Mouse (Mus musculus): ENCODE data around the gene Pomt2. TPM values are rescaled to one million over a fixed set of nuclear protein-coding genes. Genes with fewer than 3 reads are reported as not detected.

The Pomt2 gene
- polyA plus RNA-seq, 1 experiment: 1.4 TPM

- TF ChIP-seq FLI1 (IDR thresholded peaks at IDR 0.05; ENCODE audit: low read length) (no peak), GATA1 (IDR thresholded peaks at IDR 0.05; ENCODE audit: borderline replicate concordance, low read length) (no peak)
- no peak overlapping the region for H3K4me3 ChIP-seq (replicated peaks)
- H3K27me3 ChIP-seq (replicated peaks): no peaks in the 10 kb centered on the region
- no peaks in the 10 kb centered on the region for H3K9me3 ChIP-seq
- H3K4me1 ChIP-seq: peaks cover 30% of the 10 kb centered on the region
- H3K36me3 ChIP-seq (replicated peaks; ENCODE audit: low read length): peaks cover 75% of the 10 kb centered on the region
These were observed 16.6 kb downstream of the Pomt2 start for GRCm38 (mm10) chr12:87131181-87131580.

- Histone ChIP-seq H3K27me3 (replicated peaks) (no peaks in the 10 kb centered on the region), H3K4me1 (peaks cover 30% of the 10 kb centered on the region), H3K4me3 (replicated peaks) (no peak overlapping the region), H3K36me3 (replicated peaks; ENCODE audit: low read length) (peaks cover 72% of the 10 kb centered on the region), H3K9me3 (no peaks in the 10 kb centered on the region)
- TF ChIP-seq FLI1 (IDR thresholded peaks at IDR 0.05; ENCODE audit: low read length) (no peak), GATA1 (IDR thresholded peaks at IDR 0.05; ENCODE audit: borderline replicate concordance, low read length) (no peak)
These were observed 17.5 kb downstream of the Pomt2 start for GRCm38 (mm10) chr12:87130224-87130623.

GRCm38 (mm10) chr12:87127256-87127655, 20.5 kb downstream of the Pomt2 start:
- Histone ChIP-seq H3K4me3 (replicated peaks) (no peak overlapping the region), H3K9me3 (no peaks in the 10 kb centered on the region), H3K36me3 (replicated peaks; ENCODE audit: low read length) (peaks cover 75% of the 10 kb centered on the region), H3K4me1 (peaks cover 21% of the 10 kb centered on the region), H3K27me3 (replicated peaks) (no peaks in the 10 kb centered on the region)
- TF ChIP-seq FLI1 (IDR thresholded peaks at IDR 0.05; ENCODE audit: low read length) (no peak), GATA1 (IDR thresholded peaks at IDR 0.05; ENCODE audit: borderline replicate concordance, low read length) (no peak)

DNA sequence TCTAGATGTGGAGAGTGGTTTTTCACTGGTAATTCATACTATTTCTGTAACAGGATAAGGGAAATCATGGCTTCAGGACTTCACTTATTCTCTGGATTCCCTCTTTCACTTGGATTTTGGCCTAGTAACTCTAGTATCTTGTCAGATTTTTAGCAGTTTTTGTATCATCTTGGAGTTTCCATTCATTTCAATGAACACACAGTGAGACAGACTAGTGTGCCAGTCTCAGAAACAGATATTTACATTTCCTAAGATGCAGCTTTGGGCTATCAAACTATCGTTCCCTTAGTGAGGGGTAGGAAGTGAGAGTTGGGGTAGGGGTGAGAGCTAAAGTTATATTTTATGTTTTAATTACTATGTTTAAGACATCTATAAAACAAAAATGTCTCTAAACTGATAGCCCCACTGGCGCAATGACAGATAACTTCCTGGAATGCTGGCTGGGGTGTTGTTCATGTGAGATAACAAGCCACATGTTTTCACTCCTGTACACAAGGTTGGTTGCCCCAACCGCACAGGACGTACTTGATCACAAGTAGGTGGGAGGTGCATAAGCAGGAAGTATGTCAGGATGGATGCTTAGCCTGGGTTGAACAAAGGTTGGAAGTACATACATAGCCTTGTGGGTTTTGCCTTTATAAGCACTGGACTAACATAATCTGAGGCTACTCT, 25.7 kb downstream of the Pomt2 start:
- peaks cover 77% of the 10 kb centered on the region for H3K36me3 ChIP-seq (replicated peaks; ENCODE audit: low read length)
- peaks cover 8% of the 10 kb centered on the region for H3K4me1 ChIP-seq
- H3K4me3 ChIP-seq (replicated peaks): no peak overlapping the region
- H3K9me3 ChIP-seq: no peaks in the 10 kb centered on the region
- H3K27me3 ChIP-seq (replicated peaks): no peaks in the 10 kb centered on the region
- no peak for TF ChIP-seq GATA1 (IDR thresholded peaks at IDR 0.05; ENCODE audit: borderline replicate concordance, low read length)
- no peak for TF ChIP-seq FLI1 (IDR thresholded peaks at IDR 0.05; ENCODE audit: low read length)

DNA sequence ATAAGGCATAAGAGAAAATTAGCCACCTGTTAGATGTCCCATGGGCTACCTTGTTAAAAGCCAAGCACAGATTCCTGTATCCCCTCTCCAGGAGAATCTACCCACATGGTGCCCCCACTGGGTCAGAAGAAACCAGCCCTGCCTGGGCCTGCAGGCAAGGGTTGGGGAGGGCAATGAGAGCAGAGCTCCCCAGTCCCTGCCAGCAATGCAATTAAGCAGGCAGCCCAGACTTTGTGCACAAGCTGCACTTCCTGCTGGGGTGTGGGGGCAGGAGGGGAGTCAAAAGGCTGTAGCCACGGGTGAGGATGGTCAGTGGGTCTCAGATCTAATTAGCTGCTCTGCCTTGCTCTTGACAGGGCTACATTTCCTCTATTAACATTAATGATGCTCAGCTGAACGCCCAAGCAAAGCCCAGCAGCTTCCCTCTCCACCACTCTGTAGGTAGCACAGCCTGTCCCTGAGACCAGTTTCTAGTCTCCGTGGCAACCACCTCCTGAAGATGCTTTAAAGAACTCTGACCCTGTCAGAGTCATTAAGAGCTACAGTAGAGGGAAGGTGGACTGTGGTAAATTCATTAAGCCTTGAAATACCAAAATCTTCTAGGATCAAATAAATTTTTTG, 40.3 kb downstream of the Pomt2 start:
- peaks cover 40% of the 10 kb centered on the region for H3K36me3 ChIP-seq (replicated peaks; ENCODE audit: low read length)
- H3K4me3 ChIP-seq (replicated peaks): no peak overlapping the region
- TF ChIP-seq FLI1 (IDR thresholded peaks at IDR 0.05; ENCODE audit: low read length) (no peak), GATA1 (IDR thresholded peaks at IDR 0.05; ENCODE audit: borderline replicate concordance, low read length) (no peak)
- H3K27me3 ChIP-seq (replicated peaks): peaks cover 16% of the 10 kb centered on the region
- 0 out of 2 replicates have a peak, but pooled peaks cover under 1% of the 10 kb centered on the region for H3K4me1 ChIP-seq
- no peaks in the 10 kb centered on the region for H3K9me3 ChIP-seq

- Histone ChIP-seq H3K27me3 (replicated peaks) (peaks cover 43% of the 10 kb centered on the region), H3K4me3 (replicated peaks) (no peak overlapping the region), H3K36me3 (replicated peaks; ENCODE audit: low read length) (peaks cover 19% of the 10 kb centered on the region), H3K4me1 (peaks cover 10% of the 10 kb centered on the region), H3K9me3 (no peaks in the 10 kb centered on the region)
- TF ChIP-seq FLI1 (IDR thresholded peaks at IDR 0.05; ENCODE audit: low read length): no peak
- TF ChIP-seq GATA1 (IDR thresholded peaks at IDR 0.05; ENCODE audit: borderline replicate concordance, low read length): no peak
These were observed 43.0 kb downstream of the Pomt2 start for GRCm38 (mm10) chr12:87104796-87105195.

DNA sequence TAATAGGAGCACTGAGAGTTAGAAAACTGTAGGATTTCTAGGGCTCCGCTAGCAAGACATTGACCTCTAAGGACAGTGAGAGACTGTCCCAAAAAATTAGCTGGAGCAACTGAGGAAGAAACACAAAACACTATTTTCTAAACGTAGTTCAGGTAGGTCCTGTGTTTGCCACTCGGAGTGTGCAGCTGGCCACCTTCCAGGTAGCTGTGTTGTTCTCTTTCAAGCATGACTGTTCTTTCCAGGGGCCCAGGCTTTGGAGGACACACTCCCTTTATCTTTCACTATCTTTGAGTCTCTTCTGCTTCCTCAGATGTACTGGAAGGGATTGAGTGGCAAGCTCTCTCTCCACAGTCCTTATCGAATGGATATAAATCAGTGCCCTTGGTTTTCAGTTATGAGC, 44.3 kb downstream of the Pomt2 start:
- Histone ChIP-seq H3K4me3 (replicated peaks) (no peak overlapping the region), H3K9me3 (no peaks in the 10 kb centered on the region), H3K36me3 (replicated peaks; ENCODE audit: low read length) (peaks cover 6% of the 10 kb centered on the region), H3K4me1 (peaks cover 10% of the 10 kb centered on the region), H3K27me3 (replicated peaks) (peaks cover 56% of the 10 kb centered on the region)
- TF ChIP-seq GATA1 (IDR thresholded peaks at IDR 0.05; ENCODE audit: borderline replicate concordance, low read length) (no peak), FLI1 (IDR thresholded peaks at IDR 0.05; ENCODE audit: low read length) (no peak)

DNA sequence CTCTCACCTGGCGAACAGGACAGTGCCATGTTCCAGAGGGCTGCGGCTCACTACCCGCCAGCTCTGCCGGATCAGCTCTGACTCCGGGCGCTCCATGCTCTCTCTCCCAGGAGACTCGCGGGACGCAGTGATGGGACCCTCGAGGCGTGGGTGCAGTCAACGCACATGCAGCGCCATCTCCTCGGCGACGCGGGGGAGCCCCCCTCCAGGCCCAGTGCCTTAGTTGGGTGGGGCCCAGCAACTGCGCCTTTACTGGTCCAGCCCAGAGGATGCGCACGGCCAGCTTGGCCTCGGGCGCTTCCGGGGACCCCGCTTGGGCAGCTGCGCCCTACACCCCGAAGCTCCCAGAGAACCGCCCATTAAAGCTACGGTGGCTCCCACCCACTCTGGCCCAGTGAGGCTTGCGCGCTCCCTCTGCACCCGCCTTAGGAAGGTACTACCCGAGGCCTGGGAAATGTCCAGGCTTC, 45.6 kb downstream of the Pomt2 start, which contains the start of gene Ngb:
Ngb (minus strand) TSS at position 375 of the 467 bp plus-strand sequence.
- TF ChIP-seq FLI1 (IDR thresholded peaks at IDR 0.05; ENCODE audit: low read length) (no peak), GATA1 (IDR thresholded peaks at IDR 0.05; ENCODE audit: borderline replicate concordance, low read length) (no peak)
- no peaks in the 10 kb centered on the region for H3K36me3 ChIP-seq (replicated peaks; ENCODE audit: low read length)
- H3K27me3 ChIP-seq (replicated peaks): peaks cover 68% of the 10 kb centered on the region
- peaks cover 10% of the 10 kb centered on the region for H3K4me1 ChIP-seq
- H3K4me3 ChIP-seq (replicated peaks): no peak within 1 kb of the TSS
- H3K9me3 ChIP-seq: no peaks in the 10 kb centered on the region

DNA sequence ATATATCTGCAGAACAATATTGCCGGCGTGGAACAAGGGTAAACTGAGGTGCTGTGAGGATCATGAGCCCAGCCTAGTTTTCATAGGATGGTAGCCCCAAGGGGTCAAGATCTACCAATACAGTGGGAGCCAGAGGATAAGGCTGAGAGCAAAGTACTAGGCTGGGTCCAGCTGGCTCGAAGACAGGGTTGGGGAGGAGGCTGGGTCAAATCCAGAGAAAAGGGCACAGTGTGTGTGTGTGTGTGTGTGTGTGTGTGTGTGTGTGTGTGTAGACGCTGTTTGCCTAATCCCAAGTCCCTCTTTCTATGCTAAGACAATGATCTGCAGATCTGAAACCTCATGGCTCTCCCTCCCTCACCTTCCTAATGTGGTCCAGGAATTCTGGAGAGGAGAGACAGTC, 47.4 kb downstream of the Pomt2 start:
- no peak for TF ChIP-seq FLI1 (IDR thresholded peaks at IDR 0.05; ENCODE audit: low read length)
- no peak for TF ChIP-seq GATA1 (IDR thresholded peaks at IDR 0.05; ENCODE audit: borderline replicate concordance, low read length)
- no peak overlapping the region for H3K4me3 ChIP-seq (replicated peaks)
- no peaks in the 10 kb centered on the region for H3K9me3 ChIP-seq
- H3K36me3 ChIP-seq (replicated peaks; ENCODE audit: low read length): no peaks in the 10 kb centered on the region
- peaks cover 81% of the 10 kb centered on the region for H3K27me3 ChIP-seq (replicated peaks)
- peaks cover 10% of the 10 kb centered on the region for H3K4me1 ChIP-seq

GRCm38 (mm10) chr12:87093671-87094070, 54.1 kb downstream of the Pomt2 start:
- H3K9me3 ChIP-seq: no peaks in the 10 kb centered on the region
- peaks cover 32% of the 10 kb centered on the region for H3K4me1 ChIP-seq
- H3K4me3 ChIP-seq (replicated peaks): no peak overlapping the region
- TF ChIP-seq GATA1 (IDR thresholded peaks at IDR 0.05; ENCODE audit: borderline replicate concordance, low read length) (no peak), FLI1 (IDR thresholded peaks at IDR 0.05; ENCODE audit: low read length) (no peak)
- H3K36me3 ChIP-seq (replicated peaks; ENCODE audit: low read length): no peaks in the 10 kb centered on the region
- H3K27me3 ChIP-seq (replicated peaks): peaks cover 63% of the 10 kb centered on the region

All from megakaryocyte, embryonic 14.5 days (primary cell).